Mouse (Mus musculus): ENCODE measurements around the gene Sdhaf3. TPM values are rescaled to one million over a fixed set of nuclear protein-coding genes. Genes with fewer than 3 reads are reported as not detected.
A peak's percentile ranks its signal among the peaks of the same experiment; 100 is the strongest.
"Not testable (repeated sequence)": the region's sequence is repeated elsewhere in the genome, so short reads cannot be mapped to it uniquely, and the experiment has no call there.

Gene Sdhaf3
- 1 to 10 TPM; 3.0 to 4.5 (median 3.3) TPM for polyA plus RNA-seq (2017; shearing (Covaris generic))

GRCm38 (mm10) chr6:6955764-6956561, at the start of gene Sdhaf3:
Gene Sdhaf3, plus strand, starts transcription at chr6:6956004.
- peak; percentile 97 for ATAC-seq

DNA sequence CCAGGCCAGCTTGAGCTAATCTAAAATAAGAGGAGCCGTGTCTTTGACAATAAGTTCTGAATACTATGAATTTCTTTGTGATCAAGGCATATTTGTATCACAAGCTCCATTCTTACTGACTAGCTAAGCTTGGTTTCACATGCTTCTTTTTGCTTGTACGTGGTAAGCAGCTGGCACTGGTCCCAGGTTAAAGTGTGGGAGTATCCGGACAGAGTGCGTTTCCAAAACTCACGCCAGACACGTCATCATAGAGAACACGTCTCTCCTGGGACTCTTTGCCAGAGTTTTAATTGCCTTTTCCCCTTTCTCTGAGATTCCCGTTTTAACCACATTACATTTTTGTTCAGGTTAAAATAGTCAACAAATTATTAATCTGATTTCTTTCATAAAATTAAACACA, 46.2 kb upstream of the Sdhaf3 start:
- ATAC-seq, result no peak

DNA sequence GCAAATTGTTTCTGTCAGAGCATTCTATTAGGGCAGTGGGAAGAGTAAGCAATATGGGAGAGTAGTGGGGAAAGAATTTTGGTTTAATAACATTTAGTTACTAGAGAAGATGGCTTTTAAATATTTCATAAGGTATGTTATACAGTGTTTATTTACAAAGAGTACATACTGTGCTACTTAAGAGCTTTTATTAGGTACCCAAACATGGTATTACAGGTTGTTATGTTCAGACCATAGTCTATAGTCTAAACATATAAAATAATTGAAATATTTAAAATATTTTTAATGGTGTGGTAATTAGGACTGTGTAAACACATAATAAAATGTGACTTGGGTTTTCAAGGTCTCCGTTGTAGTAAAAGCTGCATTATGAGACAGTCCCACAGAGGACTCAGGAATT, 41.5 kb upstream of the Sdhaf3 start:
- no peak for ATAC-seq

DNA sequence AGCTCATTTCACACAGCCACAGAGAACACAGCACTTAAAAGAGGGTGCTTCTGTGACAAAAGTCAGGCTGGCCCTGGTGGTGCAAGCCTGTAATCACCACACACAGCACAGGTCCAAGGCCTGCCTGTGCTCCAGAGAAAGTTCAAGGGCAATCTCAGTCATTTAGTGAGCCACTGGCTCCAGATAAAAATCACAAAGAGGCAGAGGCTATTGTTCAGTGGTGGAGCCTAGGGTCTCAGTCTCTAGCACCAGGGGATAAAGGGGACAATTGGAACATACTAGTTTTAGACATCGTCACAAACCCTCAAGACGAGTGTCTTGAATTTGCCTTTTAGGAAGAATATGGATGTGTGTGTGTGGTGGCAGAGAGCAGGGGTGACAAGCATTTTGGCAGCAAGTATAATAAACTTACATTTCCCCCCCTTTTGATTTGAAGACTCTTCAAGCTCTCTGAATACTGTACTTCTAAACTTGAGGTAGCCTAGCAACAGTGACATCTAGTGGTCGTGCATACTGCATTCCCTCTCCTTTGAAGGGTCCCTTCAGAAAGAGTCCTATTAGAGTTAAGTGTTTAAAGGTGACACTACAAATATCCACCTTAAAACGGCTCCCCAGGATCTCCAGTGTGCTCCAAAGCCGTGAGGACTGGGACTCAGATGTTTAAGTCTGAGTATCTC, 40.8 kb upstream of the Sdhaf3 start:
- ATAC-seq, result no peak

DNA sequence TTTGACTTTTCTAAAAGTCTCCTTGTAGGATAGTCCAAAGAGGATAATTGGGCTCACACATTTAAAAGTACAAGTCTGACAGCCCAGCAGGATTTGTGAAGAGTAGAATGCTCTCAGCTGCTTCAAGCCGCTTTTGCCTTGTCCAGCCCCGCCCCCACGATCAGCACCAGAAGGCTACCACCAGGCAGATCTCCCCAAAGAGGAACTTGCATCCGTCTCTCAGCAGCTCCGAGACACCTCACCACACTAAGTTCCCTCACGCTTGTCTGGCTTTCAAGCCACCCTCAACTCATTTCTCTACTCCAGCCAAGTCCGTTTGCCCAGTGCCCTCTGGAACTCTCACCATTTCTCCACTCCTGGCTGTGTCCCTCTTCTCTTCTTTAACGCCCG, 40.3 kb upstream of the Sdhaf3 start:
- no peak for ATAC-seq

GRCm38 (mm10) chr6:6917334-6917733, 38.5 kb upstream of the Sdhaf3 start:
- no peak for ATAC-seq

GRCm38 (mm10) chr6:6925264-6925663, 30.5 kb upstream of the Sdhaf3 start:
- no peak for ATAC-seq

- ATAC-seq, result no peak
Observed at GRCm38 (mm10) chr6:6930831-6931230, 25.0 kb upstream of the Sdhaf3 start.

GRCm38 (mm10) chr6:6931507-6931906, 24.3 kb upstream of the Sdhaf3 start:
- no peak for ATAC-seq

DNA sequence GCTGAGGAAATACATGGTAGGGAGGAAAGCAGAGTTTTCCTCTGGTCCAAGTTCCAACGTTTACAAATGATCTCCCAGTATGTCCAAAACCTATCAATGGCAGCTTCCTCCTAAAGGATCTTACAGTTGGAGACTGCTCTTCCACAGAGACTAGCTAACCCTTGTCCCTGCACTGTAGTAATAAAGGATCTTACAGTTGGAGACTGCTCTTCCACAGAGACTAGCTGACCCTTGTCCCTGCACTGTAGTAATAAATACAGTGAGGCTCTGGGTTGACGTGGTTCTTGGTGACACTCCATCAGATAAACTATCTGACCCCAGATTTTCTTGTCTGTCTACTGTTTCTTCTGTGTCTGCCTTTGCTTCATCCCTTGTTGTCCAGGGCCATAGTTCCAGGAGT, 15.0 kb upstream of the Sdhaf3 start:
- no peak for ATAC-seq

DNA sequence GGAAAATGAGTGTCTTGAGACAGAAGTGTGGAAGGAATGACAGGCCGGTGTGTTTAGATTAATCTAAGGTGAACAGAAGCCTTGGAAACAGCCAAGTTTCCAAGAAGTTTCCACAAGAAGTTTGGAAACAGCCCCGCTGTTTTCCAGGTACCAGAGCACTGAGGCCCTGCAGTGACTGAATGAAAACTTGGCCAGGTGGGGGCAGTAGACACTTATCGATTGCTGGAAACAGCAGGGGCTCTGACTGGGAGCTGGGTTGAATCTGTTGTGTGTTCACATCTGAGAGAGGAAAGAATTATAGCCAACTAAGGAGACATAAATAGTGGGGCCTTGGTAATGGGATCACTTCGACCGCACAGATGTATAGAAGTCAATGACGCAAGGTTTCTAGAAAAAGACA, 13.0 kb upstream of the Sdhaf3 start:
- ATAC-seq, result no peak

GRCm38 (mm10) chr6:6947650-6948049, 8.2 kb upstream of the Sdhaf3 start:
- ATAC-seq, result no peak

DNA sequence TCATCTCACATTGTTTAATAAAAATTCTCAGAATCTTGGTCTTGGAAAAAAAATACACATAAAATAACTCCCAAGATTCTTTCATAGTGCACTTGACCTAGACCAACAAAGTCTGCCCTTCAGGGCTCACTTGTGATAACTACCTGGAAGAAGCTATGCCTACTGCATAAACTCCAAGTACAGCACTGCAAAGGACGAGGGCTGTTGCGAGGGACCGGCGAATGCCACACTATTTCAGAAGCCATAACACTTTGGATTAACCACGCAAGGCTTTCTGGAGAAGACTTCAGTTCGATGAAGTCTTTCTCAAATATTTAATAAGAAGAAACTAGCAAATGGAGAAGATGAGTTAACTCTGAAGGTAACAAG, 425 bp upstream of the Sdhaf3 start:
- ATAC-seq, result peak; percentile 16

DNA sequence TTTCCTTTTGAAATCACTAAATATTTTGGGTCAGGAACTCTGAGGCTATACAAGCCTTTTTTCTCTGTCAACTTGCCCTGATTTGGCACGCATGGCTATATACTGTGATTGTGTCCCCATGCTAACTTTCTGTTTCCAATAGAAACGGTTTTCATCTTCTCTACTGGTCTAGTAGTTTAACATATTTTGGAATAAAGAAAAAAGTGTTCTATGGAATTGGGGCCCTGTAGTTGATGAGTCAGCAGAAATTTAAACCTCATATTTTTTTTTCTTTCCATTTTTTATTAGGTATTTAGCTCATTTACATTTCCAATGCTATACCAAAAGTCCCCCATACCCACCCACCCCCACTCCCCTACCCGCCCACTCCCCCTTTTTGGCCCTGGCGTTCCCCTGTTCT, 3.4 kb downstream of the Sdhaf3 start:
- ATAC-seq, result not testable (repeated sequence)

- ATAC-seq, result no peak
Observed at GRCm38 (mm10) chr6:6997226-6997946, 41.6 kb downstream of the Sdhaf3 start.

DNA sequence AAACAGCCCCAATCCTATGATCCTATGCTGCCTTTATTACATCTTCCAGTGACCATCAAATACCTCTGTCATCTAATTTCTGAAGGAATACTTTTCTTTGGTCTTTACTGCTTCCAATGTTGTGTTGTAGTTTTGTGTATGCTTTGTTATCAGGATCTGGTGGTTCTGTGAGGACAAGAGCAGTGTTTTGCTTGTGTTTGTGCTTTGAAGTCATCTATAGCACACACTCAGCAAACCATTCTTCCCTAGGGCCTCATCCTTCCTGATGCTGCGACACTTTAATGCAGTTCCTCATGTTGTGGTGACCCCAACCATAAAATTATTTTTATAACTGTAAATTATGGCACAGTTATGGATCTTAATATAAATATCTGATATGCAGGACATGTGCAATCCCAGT, 42.2 kb downstream of the Sdhaf3 start:
- ATAC-seq, result no peak

DNA sequence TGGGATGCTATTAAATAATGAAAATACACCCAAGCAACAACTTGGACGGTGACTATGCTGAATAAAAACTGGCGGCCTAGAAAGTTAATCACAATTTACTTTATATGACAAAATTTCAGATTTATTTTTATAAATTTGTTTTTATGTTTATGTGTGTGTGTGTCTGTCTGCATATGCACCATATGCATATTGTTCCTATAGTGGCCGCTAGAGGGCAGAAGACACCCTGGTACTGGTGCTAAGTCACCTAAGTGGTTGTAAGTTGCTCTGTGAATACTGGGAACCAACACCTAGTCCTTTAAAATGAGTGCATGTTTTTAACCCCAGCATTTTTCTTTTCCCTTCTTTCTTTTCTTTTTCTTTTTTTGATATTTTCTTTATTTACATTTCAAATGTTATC, 43.2 kb downstream of the Sdhaf3 start:
- ATAC-seq, result no peak

- no peak for ATAC-seq
Observed at GRCm38 (mm10) chr6:7003085-7003484, 47.3 kb downstream of the Sdhaf3 start.

GRCm38 (mm10) chr6:7004005-7004404, 48.2 kb downstream of the Sdhaf3 start:
- ATAC-seq, result no peak

DNA sequence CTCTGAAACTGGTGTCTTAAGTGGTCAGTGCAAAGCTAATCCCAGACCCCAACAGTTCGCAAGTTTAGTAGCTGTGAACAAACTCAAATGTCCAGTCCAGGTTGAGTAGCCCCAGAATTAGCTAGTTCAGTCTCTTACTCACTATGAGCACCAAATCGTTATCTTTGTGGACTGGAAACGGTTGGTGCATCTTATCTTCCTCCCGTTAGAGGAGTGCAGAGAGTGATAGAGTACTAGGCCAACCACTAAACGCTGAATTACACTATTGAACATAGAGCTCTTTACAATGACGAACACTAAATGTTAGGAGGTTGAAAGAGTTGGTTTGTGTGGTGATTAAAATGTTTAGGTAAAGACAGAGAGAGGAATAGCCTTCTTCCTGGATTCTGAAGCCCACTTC, 82.3 kb downstream of the Sdhaf3 start:
- ATAC-seq, result no peak

DNA sequence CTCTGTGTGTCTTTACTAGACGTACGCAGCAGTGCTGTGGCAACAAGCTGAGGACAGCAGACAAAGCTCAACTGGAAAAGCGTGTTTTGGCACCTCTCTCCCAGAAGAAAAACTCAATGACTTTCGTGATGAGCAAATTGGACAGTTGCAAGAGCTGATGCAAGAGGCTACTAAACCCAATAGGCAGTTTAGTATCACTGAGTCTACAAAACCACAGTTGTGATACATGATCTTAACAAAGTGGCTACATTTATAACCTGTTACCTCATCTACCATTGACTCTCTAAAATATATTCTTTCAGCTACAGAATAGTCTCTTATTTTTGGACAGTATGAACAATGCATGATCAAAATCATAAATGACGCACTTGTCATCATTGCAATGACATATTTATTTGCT, 83.0 kb downstream of the Sdhaf3 start:
- ATAC-seq, result no peak

DNA sequence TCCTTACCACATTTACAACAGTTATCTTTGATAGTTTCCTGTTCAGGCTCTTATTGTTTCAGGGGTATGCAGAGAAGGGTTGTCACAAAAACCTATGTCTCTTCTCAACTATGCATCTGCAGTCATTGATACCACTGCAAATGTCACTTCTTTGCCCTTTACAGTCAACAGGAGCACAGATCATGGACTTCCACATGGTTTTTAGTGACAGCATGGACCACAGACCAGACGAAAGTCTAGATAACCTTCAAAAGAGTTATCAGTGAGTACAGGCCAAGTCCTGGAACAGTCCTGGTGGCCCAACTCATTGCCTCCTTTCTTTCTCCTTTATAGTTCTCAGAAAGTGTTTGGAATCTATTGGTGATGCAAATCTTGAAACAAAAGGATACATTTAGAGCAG, 86.1 kb downstream of the Sdhaf3 start:
- ATAC-seq, result no peak

- ATAC-seq, result no peak
Observed at GRCm38 (mm10) chr6:7062819-7063218, 107.0 kb downstream of the Sdhaf3 start.

DNA sequence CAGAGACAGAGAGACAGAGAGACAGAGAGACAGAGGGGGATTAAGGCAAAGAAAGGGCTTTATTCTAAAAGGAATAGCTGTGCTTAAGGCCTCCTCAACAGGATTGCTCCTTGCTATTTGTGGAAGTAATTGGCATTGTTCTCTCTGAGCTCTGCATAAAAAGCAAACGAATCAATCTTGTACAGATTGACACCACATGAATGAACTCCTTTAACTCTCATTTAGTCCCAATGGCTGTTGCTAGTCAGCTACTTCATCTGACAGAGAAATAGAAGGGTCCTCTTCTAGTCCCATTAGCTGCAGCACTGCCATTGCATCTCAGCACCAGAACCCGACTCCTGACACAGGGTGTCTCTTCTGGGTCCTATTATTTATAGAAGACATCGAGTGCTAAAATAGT, 113.0 kb downstream of the Sdhaf3 start:
- no peak for ATAC-seq

All from inflammation-experienced regulatory T-cells, adult 6 months (primary cell).